Mouse (Mus musculus): ENCODE measurements around the gene Il4i1.

- TF ChIP-seq CTCF (IDR thresholded peaks at IDR 0.05; ENCODE audit: low read depth, low read length) (no peak), POLR2A (IDR thresholded peaks at IDR 0.05; ENCODE audit: borderline replicate concordance, low read depth, low read length) (no peak)
Observed at GRCm38 (mm10) chr7:44836016-44836404, 19.8 kb downstream of the Il4i1 start.
